Mouse (Mus musculus) thymus, adult 2 months (tissue): ENCODE data around the gene Hcfc1.

Experiments used
- CTCF ChIP-seq: fragments of 200-500 bp; IDR thresholded peaks from 2 replicates; pipeline ENCODE4 v1.5.1; 2012; ENCODE audit warnings: mild to moderate bottlenecking, control low read depth, low read length, moderate library complexity, borderline replicate concordance; ENCODE audit not compliant: control insufficient read depth, poor library complexity, insufficient read depth; ENCODE audit errors: extremely low read depth
- POLR2A ChIP-seq: fragments of 200-500 bp; IDR thresholded peaks from 2 replicates; pipeline ENCODE4 v1.6.1; 2012; ENCODE audit warnings: mild to moderate bottlenecking, low read length, control low read depth, moderate library complexity; ENCODE audit not compliant: control insufficient read depth, poor library complexity, insufficient read depth; ENCODE audit errors: extremely low read depth

- TF ChIP-seq POLR2A (no peak), CTCF (no peak)
These were observed 10.1 kb upstream of the Hcfc1 start for GRCm38 (mm10) chrX:73976283-73976682.
